Mouse (Mus musculus) lung, embryonic 14.5 days (tissue): ENCODE measurements at regions not wholly inside any gene's neighbourhood (a gene's known extent, or its start where the extent isn't known, plus 50 kb on each side); places are given as distances from the start of the nearest gene placed in this dataset.

Source experiments
- ATAC-seq: fragments of 200-750 bp; cut with Nextera tagmentation; 2 replicates; pipeline ENCODE4 v1.8.0; 2017; ENCODE audit warnings: mild to moderate bottlenecking, moderate TSS enrichment, moderate library complexity; ENCODE audit not compliant: insufficient read depth
- DNase-seq: peaks from one replicate; pipeline ENCODE4 v3.0.0-alpha.2; 2015
- H3K27ac ChIP-seq: fragments of 300-500 bp; sonication (generic); 2 replicates; pipeline ENCODE4 v1.5.1; 2014; ENCODE audit warnings: low read depth, mild to moderate bottlenecking, moderate library complexity
- H3K27me3 ChIP-seq: fragments of 300-500 bp; sonication (generic); 2 replicates; pipeline ENCODE4 v1.6.1; 2014; ENCODE audit warnings: low read length, control low read depth; ENCODE audit not compliant: insufficient read depth
- H3K36me3 ChIP-seq: fragments of 300-500 bp; sonication (generic); 2 replicates; pipeline ENCODE4 v1.6.1; 2014; ENCODE audit warnings: control low read depth; ENCODE audit not compliant: insufficient read depth
- H3K4me1 ChIP-seq: fragments of 300-500 bp; sonication (generic); 2 replicates; pipeline ENCODE4 v1.6.1; 2014; ENCODE audit warnings: antibody characterized with exemption, control low read depth; ENCODE audit not compliant: insufficient read depth
- H3K4me2 ChIP-seq: fragments of 300-500 bp; sonication (generic); 2 replicates; pipeline ENCODE4 v1.6.1; 2014; ENCODE audit warnings: mild to moderate bottlenecking
- H3K4me3 ChIP-seq: fragments of 300-500 bp; sonication (generic); 2 replicates; pipeline ENCODE4 v1.5.1; 2014; ENCODE audit warnings: low read depth, low read length
- H3K9ac ChIP-seq: fragments of 300-500 bp; sonication (generic); 2 replicates; pipeline ENCODE4 v1.6.1; 2014
- H3K9me3 ChIP-seq: fragments of 300-500 bp; sonication (generic); 2 replicates; pipeline ENCODE4 v1.6.1; 2016; ENCODE audit warnings: low read depth, low read length, control low read depth
- CTCF ChIP-seq: IDR thresholded peaks from 2 replicates; pipeline ENCODE4 v1.5.1; 2016; ENCODE audit warnings: antibody characterized with exemption, low read depth
- WGBS: fragments of 180-500 bp; shearing (Covaris S2); extraction: QIAGEN DNeasy Blood & Tissue Kit; methylation state at CpG from one replicate; pipeline ENCODE4 v1.1.7; 2014; 5-methylcytosine and 5-hydroxymethylcytosine counted together

- Histone ChIP-seq H3K36me3 (no peaks in the 10 kb centered on the region), H3K27me3 (no peaks in the 10 kb centered on the region), H3K4me1 (no peaks in the 10 kb centered on the region), H3K4me3 (no peak overlapping the region), H3K4me2 (no peak overlapping the region), H3K9me3 (no peaks in the 10 kb centered on the region), H3K9ac (no peak overlapping the region), H3K27ac (no peak overlapping the region)
- DNase-seq: no peak
- no peak for ATAC-seq
- TF ChIP-seq CTCF: no peak
- WGBS: 88% methylated on average over 1 of the region's 1 CpGs
Measured at GRCm38 (mm10) chr17:93665889-93666288, 467.1 kb downstream of the Adcyap1 start.

DNA sequence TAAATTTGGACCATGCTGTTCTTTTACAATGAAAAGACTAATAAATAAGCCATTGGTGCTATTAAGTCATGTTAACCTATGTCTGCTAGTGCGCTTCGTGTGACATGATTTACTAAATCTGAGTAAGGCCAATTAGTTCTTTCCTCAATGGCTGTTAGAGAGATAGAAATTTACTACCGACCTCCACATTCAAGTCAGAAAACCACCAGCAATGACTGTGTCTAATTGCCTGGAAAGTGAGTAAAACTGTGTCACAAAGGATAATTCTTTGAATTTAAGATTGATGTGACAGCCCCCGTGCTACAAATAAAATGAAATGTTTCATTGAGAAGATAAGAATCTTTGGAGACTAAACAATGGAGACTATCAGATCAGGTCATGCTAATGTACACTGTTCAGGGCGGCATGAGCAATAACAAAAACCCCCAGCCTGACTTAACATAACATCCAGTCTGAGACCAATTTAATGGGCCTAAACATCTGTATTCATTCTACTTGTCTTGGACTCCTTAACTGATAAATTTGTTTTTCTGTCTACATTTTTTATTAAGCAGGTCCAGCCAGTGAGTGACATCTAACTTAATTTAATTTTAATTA lies 477.6 kb downstream of the Adcyap1 start:
- H3K9ac ChIP-seq: no peak overlapping the region
- no peak for DNase-seq
- 48% methylated on average over 5 of the region's 5 CpGs for WGBS

DNA sequence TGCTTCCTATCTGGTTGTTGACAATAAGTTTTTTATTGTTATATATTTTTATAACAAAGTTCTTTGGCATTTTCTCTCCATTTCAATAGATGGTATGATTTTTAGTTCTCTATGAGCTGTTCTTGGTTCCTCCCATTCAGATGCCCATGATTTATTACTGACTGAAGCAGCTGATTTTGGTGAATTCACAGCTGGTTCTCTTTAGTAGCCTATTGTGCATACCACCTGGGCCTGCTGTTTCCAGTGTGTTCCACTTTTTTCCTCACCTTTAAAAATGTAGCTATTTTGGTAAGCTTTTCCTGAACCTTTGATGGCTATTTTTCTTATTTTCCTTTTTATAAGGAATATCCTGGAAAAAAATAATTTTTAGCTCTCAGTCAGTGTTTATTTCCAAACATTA lies 501.9 kb downstream of the Adcyap1 start:
- H3K36me3 ChIP-seq: no peaks in the 10 kb centered on the region
- TF ChIP-seq CTCF: no peak
- no peaks in the 10 kb centered on the region for H3K27me3 ChIP-seq
- no peaks in the 10 kb centered on the region for H3K4me1 ChIP-seq
- H3K4me2 ChIP-seq: no peak overlapping the region
- no peak overlapping the region for H3K9ac ChIP-seq
- DNase-seq (no peak), ATAC-seq (no peak)
- no peaks in the 10 kb centered on the region for H3K9me3 ChIP-seq
- H3K4me3 ChIP-seq: no peak overlapping the region
- no peak overlapping the region for H3K27ac ChIP-seq

More for the DNA sequence above, 477.6 kb downstream of the Adcyap1 start:
- Histone ChIP-seq H3K9me3 (no peaks in the 10 kb centered on the region), H3K4me3 (no peak overlapping the region), H3K4me1 (no peaks in the 10 kb centered on the region), H3K36me3 (no peaks in the 10 kb centered on the region), H3K4me2 (no peak overlapping the region), H3K27ac (no peak overlapping the region), H3K27me3 (no peaks in the 10 kb centered on the region)
- TF ChIP-seq CTCF: no peak
- ATAC-seq: no peak

DNA sequence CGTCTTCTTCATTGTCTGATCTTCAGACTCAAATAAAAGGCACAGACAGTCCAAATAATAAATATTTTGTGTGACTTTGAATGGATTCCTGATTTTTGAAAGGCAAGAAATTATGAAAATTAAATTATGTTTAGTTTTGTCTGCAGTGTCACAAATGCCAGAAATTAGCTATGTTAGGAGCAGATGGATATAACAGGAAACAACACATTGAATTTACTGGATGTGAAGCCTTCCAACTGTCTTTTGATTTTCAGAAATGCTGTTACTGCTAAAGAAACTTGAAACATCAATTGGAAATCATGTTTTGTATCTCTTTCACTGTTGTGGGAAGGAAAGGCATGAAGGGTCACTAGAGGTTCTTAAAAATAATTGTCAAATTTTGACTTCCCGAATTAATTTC lies 518.8 kb downstream of the Adcyap1 start:
- 81% methylated on average over 2 of the region's 2 CpGs for WGBS
- TF ChIP-seq CTCF: no peak
- Histone ChIP-seq H3K27ac (no peak overlapping the region), H3K4me3 (no peak overlapping the region), H3K27me3 (no peaks in the 10 kb centered on the region), H3K36me3 (no peaks in the 10 kb centered on the region), H3K4me2 (no peak overlapping the region), H3K9me3 (no peaks in the 10 kb centered on the region), H3K9ac (no peak overlapping the region), H3K4me1 (no peaks in the 10 kb centered on the region)
- DNase-seq (no peak), ATAC-seq (no peak)

DNA sequence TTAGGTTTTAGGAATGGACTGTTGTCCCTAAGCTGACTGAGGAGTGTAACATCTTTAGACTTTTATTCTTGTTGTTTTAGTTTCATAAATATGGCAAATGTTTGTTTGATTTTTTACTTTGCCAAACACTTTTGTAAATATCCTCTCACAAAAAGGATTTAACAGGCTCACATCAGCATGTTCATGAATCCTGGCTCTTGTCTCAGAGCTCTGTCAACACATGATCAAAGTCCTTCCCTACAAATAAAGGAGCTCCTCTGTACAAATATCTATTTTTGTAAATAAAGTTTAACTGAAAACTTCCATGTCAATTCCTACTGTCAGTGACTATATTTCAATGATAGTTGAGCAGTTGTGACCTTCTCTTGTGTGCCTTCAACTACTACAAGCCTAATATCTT lies 542.5 kb downstream of the Adcyap1 start:
- no peak overlapping the region for H3K4me3 ChIP-seq
- no peaks in the 10 kb centered on the region for H3K9me3 ChIP-seq
- no peak overlapping the region for H3K4me2 ChIP-seq
- H3K9ac ChIP-seq: no peak overlapping the region
- no peaks in the 10 kb centered on the region for H3K36me3 ChIP-seq
- H3K4me1 ChIP-seq: no peaks in the 10 kb centered on the region
- DNase-seq (no peak), ATAC-seq (no peak)
- no peaks in the 10 kb centered on the region for H3K27me3 ChIP-seq
- no peak overlapping the region for H3K27ac ChIP-seq
- no peak for TF ChIP-seq CTCF

- no peak overlapping the region for H3K4me3 ChIP-seq
- H3K36me3 ChIP-seq: no peaks in the 10 kb centered on the region
- TF ChIP-seq CTCF: peak; percentile 48
- no peak overlapping the region for H3K4me2 ChIP-seq
- H3K27me3 ChIP-seq: no peaks in the 10 kb centered on the region
- H3K9ac ChIP-seq: no peak overlapping the region
- DNase-seq: peak; percentile 46
- no peak overlapping the region for H3K27ac ChIP-seq
- 0% methylated on average over 1 of the region's 1 CpGs for WGBS
- H3K4me1 ChIP-seq: no peaks in the 10 kb centered on the region
- no peak; the same call in 1 of the 2 replicates for ATAC-seq
- H3K9me3 ChIP-seq: no peaks in the 10 kb centered on the region
Measured at GRCm38 (mm10) chr17:93762349-93762748, 563.5 kb downstream of the Adcyap1 start.
